Mouse (Mus musculus): ENCODE results near the gene Dhx37. TPM values are rescaled to one million over a fixed set of nuclear protein-coding genes. Genes with fewer than 3 reads are reported as not detected.

Dhx37 gene
- polyA plus RNA-seq, 1 experiment from 2014 or later = 13.2 TPM

GRCm38 (mm10) chr5:125405546-125406248, 28.2 kb downstream of the Dhx37 start:
- Histone ChIP-seq H3K36me3 (no peaks in the 10 kb centered on the region), H3K4me1 (replicated peaks) (peaks cover 15% of the 10 kb centered on the region), H3K9me3 (no peaks in the 10 kb centered on the region), H3K4me3 (replicated peaks) (peak overlapping the region; percentile 56), H3K9ac (replicated peaks) (peak overlapping the region; percentile 77), H3K27ac (peak overlapping the region; percentile 90), H3K4me2 (replicated peaks) (peak overlapping the region; percentile 69), H3K27me3 (no peaks in the 10 kb centered on the region)
- peak; percentile 59 for ATAC-seq
- under 1% methylated on average over 31 of the region's 31 CpGs for WGBS

GRCm38 (mm10) chr5:125404903-125405545, 28.9 kb downstream of the Dhx37 start:
- Histone ChIP-seq H3K9ac (replicated peaks) (peak overlapping the region; percentile 62), H3K4me2 (replicated peaks) (peak overlapping the region; percentile 69), H3K4me3 (replicated peaks) (peak overlapping the region; percentile 56), H3K9me3 (no peaks in the 10 kb centered on the region), H3K27me3 (no peaks in the 10 kb centered on the region), H3K27ac (peak overlapping the region; percentile 90), H3K4me1 (replicated peaks) (peaks cover 15% of the 10 kb centered on the region), H3K36me3 (no peaks in the 10 kb centered on the region)
- WGBS = under 1% methylated on average over 28 of the region's 28 CpGs
- peak; percentile 41 for ATAC-seq

- Histone ChIP-seq H3K4me3 (replicated peaks) (peak overlapping the region; percentile 56), H3K4me2 (replicated peaks) (peak overlapping the region; percentile 69), H3K9me3 (no peaks in the 10 kb centered on the region), H3K27me3 (no peaks in the 10 kb centered on the region), H3K9ac (replicated peaks) (peak overlapping the region; percentile 62), H3K4me1 (replicated peaks) (peaks cover 15% of the 10 kb centered on the region), H3K36me3 (no peaks in the 10 kb centered on the region), H3K27ac (peak overlapping the region; percentile 90)
- no peak for ATAC-seq
- 2% methylated on average over 7 of the region's 7 CpGs for WGBS
Measured at GRCm38 (mm10) chr5:125404536-125404902, 29.4 kb downstream of the Dhx37 start.

DNA sequence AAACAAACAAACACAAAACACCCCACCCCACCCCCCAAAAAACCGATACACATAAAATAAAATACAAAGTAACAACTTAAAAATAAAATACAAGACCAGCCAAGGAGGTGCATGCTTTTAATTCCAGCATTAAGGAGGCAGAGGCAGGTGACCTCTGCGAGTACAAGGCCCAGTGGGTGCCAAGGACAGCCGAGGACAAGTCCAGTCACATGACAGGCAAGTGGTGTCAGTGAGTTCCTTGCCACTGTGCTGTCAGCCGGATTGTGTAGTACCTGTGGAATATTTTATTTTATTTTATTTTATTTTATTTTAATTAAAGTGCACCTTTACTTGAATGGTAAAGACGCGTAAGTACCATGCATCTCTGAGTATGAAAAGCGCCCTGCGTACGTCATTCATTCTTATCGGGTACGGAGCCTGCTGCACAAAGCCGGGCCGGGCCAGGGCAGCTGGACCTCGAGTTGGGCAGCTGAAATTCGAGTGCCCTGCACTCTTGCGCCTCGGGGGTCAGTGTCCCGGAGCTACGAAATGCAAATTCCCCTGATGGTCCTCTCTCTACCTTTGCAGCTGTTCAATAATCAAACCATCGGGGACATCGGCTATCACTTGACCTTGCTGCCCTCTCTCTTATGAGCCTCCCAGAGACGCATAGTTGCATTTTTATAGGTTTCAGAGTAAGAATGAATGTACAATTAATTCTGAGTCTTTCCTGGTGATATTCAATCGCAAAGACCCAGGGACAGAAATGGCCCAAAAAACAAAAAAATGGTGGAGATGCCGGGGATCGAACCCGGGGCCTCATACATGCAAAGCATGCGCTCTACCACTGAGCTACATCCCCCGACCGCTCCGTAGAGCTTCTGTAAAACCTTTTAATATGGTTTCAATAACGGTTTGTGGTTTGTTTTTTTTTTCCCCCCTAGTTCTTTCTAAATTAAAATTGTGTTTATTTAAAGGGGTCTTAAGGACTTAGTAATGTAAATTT, 30.1 kb downstream of the Dhx37 start:
- 0 out of 2 replicates have a peak, but pooled peaks have one; percentile 35 for ATAC-seq
- Histone ChIP-seq H3K4me1 (replicated peaks) (peaks cover 15% of the 10 kb centered on the region), H3K4me2 (replicated peaks) (peak overlapping the region; percentile 54), H3K9me3 (no peaks in the 10 kb centered on the region), H3K27me3 (no peaks in the 10 kb centered on the region), H3K4me3 (replicated peaks) (peak overlapping the region; percentile 56), H3K36me3 (no peaks in the 10 kb centered on the region), H3K9ac (replicated peaks) (peak overlapping the region; percentile 49), H3K27ac (peak overlapping the region; percentile 56; the same call in 1 of the 2 replicates)
- 11% methylated on average over 31 of the region's 31 CpGs for WGBS

DNA sequence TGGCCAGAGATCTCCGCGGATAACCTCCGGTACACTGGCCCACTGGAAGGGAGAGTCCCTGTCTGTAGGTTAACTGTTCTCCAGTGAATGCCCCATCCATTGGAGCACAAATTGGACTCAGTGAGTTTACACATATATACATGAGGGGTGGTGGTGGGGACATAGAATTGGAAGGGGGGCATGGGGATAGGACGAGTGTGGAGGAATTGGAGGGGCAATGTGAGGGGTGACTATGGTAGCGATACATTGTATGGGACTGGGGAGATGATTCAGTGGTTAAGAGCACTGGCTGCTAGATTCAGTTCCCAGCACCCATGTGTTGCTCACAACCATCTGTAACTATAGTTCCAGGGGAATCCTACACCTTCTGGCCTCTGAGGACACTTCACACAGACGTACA, 30.9 kb downstream of the Dhx37 start:
- Histone ChIP-seq H3K4me3 (replicated peaks) (no peak overlapping the region), H3K27me3 (no peaks in the 10 kb centered on the region), H3K4me2 (replicated peaks) (no peak overlapping the region), H3K27ac (no peak overlapping the region), H3K4me1 (replicated peaks) (peaks cover 15% of the 10 kb centered on the region), H3K9me3 (no peaks in the 10 kb centered on the region), H3K9ac (replicated peaks) (no peak overlapping the region), H3K36me3 (no peaks in the 10 kb centered on the region)
- WGBS = 67% methylated on average over 6 of the region's 6 CpGs
- no peak for ATAC-seq

DNA sequence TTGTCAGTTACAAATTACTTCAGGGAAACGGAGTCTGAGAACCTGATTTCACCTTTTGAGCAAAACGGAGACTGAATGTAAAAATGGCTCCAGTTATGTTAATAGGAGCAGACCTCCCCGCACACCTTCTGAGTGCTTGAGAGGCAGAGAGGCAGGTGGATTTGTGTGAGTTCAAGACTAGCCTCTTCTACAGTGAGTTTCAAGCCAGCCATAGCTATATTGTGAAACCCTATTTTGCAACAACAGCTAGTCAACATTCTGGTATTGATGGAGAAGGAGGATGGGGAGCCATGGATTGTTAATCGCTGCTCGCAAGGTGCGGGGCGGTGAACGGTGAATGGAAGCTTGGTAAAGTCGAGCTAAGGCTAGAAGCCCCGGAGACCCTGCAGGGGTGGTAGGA, 31.4 kb downstream of the Dhx37 start:
- H3K4me2 ChIP-seq (replicated peaks) = no peak overlapping the region
- no peaks in the 10 kb centered on the region for H3K9me3 ChIP-seq
- no peaks in the 10 kb centered on the region for H3K36me3 ChIP-seq
- no peak for ATAC-seq
- no peak overlapping the region for H3K27ac ChIP-seq
- no peak overlapping the region for H3K9ac ChIP-seq (replicated peaks)
- H3K27me3 ChIP-seq = no peaks in the 10 kb centered on the region
- H3K4me1 ChIP-seq (replicated peaks) = peaks cover 14% of the 10 kb centered on the region
- 61% methylated on average over 10 of the region's 10 CpGs for WGBS
- H3K4me3 ChIP-seq (replicated peaks) = no peak overlapping the region

GRCm38 (mm10) chr5:125400903-125401302, 33.0 kb downstream of the Dhx37 start:
- Histone ChIP-seq H3K27me3 (no peaks in the 10 kb centered on the region), H3K27ac (no peak overlapping the region), H3K4me3 (replicated peaks) (no peak overlapping the region), H3K4me1 (replicated peaks) (peaks cover 6% of the 10 kb centered on the region), H3K4me2 (replicated peaks) (no peak overlapping the region), H3K9me3 (no peaks in the 10 kb centered on the region), H3K9ac (replicated peaks) (no peak overlapping the region), H3K36me3 (no peaks in the 10 kb centered on the region)
- 66% methylated on average over 7 of the region's 7 CpGs for WGBS
- ATAC-seq = no peak

DNA sequence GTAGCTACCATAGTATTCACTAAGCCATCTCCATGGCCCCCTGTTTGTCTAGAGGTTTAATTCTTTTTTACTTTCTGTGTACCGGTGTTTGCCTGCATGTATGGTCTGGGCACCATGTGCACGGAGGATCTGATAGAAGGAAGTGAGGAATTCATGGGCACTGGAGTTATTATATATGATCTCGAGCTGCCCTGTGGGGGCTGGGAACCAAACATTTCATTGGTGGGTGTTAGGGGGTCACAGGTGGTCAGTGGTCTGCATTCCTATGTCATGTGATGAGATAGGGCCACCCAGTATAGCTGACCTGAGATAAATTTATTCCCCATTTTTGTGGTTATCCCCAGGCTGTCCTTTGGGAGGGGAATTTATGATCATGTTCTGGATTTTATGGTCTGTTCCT, 38.9 kb downstream of the Dhx37 start:
- 49% methylated on average over 3 of the region's 3 CpGs for WGBS
- H3K4me3 ChIP-seq (replicated peaks) = no peak overlapping the region
- 0 out of 2 replicates have a peak, but pooled peaks have one; percentile 5 for ATAC-seq

GRCm38 (mm10) chr5:125393622-125394603, 40.0 kb downstream of the Dhx37 start:
- Histone ChIP-seq H3K27ac (peak overlapping the region; percentile 100), H3K36me3 (no peaks in the 10 kb centered on the region), H3K9me3 (no peaks in the 10 kb centered on the region), H3K4me3 (replicated peaks) (peak overlapping the region; percentile 34), H3K27me3 (no peaks in the 10 kb centered on the region), H3K4me1 (replicated peaks) (peaks cover 28% of the 10 kb centered on the region), H3K4me2 (replicated peaks) (peak overlapping the region; percentile 56), H3K9ac (replicated peaks) (peak overlapping the region; percentile 65)
- ATAC-seq = peak; percentile 78
- 7% methylated on average over 23 of the region's 25 CpGs for WGBS

More for the DNA sequence above, 38.9 kb downstream of the Dhx37 start:
- Histone ChIP-seq H3K9ac (replicated peaks) (no peak overlapping the region), H3K36me3 (no peaks in the 10 kb centered on the region), H3K9me3 (no peaks in the 10 kb centered on the region), H3K4me1 (replicated peaks) (peaks cover 28% of the 10 kb centered on the region), H3K4me2 (replicated peaks) (peak overlapping the region; percentile 56), H3K27me3 (no peaks in the 10 kb centered on the region), H3K27ac (peak overlapping the region; percentile 100)

GRCm38 (mm10) chr5:125392977-125393621, 40.8 kb downstream of the Dhx37 start:
- H3K4me2 ChIP-seq (replicated peaks) = peak overlapping the region; percentile 56
- ATAC-seq = peak; percentile 90
- no peaks in the 10 kb centered on the region for H3K27me3 ChIP-seq
- peak overlapping the region; percentile 100 for H3K27ac ChIP-seq
- H3K4me3 ChIP-seq (replicated peaks) = peak overlapping the region; percentile 34
- peak overlapping the region; percentile 65 for H3K9ac ChIP-seq (replicated peaks)
- no peaks in the 10 kb centered on the region for H3K9me3 ChIP-seq
- H3K4me1 ChIP-seq (replicated peaks) = peaks cover 35% of the 10 kb centered on the region
- no peaks in the 10 kb centered on the region for H3K36me3 ChIP-seq
- WGBS = under 1% methylated on average over 20 of the region's 20 CpGs
